Mouse (Mus musculus) embryonic facial prominence, embryonic 13.5 days (tissue): ENCODE data around the gene Capn11. TPM values are rescaled to one million over a fixed set of nuclear protein-coding genes. Genes with fewer than 3 reads are reported as not detected.
"Not testable (repeated sequence)": the region's sequence is repeated elsewhere in the genome, so short reads cannot be mapped to it uniquely, and the experiment has no call there.

Experiments used
- ATAC-seq: fragments of 200-750 bp; cut with Nextera tagmentation; 2 replicates; pipeline ENCODE4 v1.8.0; 2017; ENCODE audit warnings: low read depth; ENCODE audit not compliant: insufficient number of reproducible peaks, insufficient read depth, low FRiP score, low TSS enrichment
- H3K27ac ChIP-seq: fragments of 300-500 bp; sonication (generic); 2 replicates; pipeline ENCODE4 v1.5.1; 2015; ENCODE audit warnings: moderate library complexity, mild to moderate bottlenecking, inconsistent platforms
- H3K27me3 ChIP-seq: fragments of 300-500 bp; sonication (generic); 2 replicates; pipeline ENCODE4 v1.6.1; 2015; ENCODE audit warnings: mild to moderate bottlenecking, inconsistent platforms
- H3K36me3 ChIP-seq: fragments of 300-500 bp; sonication (generic); 2 replicates; pipeline ENCODE4 v1.6.1; 2015; ENCODE audit warnings: mild to moderate bottlenecking, inconsistent platforms
- H3K4me1 ChIP-seq: fragments of 300-500 bp; sonication (generic); 2 replicates; pipeline ENCODE4 v1.6.1; 2015; ENCODE audit warnings: inconsistent platforms
- H3K4me2 ChIP-seq: fragments of 300-500 bp; sonication (generic); 2 replicates; pipeline ENCODE4 v1.6.1; 2015; ENCODE audit warnings: moderate library complexity, mild to moderate bottlenecking, inconsistent platforms
- H3K4me3 ChIP-seq: fragments of 300-500 bp; sonication (generic); 2 replicates; pipeline ENCODE4 v1.5.1; 2015; ENCODE audit warnings: mild to moderate bottlenecking, inconsistent platforms
- H3K9ac ChIP-seq: fragments of 300-500 bp; sonication (generic); 2 replicates; pipeline ENCODE4 v1.6.1; 2015; ENCODE audit warnings: mild to moderate bottlenecking, inconsistent platforms
- H3K9me3 ChIP-seq: fragments of 300-500 bp; sonication (generic); 2 replicates; pipeline ENCODE4 v1.6.1; 2016; ENCODE audit warnings: inconsistent platforms
- WGBS: fragments of 180-500 bp; shearing (Covaris S2); methylation state at CpG from one replicate; pipeline ENCODE4 v1.1.7; 2015; ENCODE audit warnings: mixed read lengths; 5-methylcytosine and 5-hydroxymethylcytosine counted together
- polyA plus RNA-seq: library from polyadenylated mRNA; unstranded; fragments of >200 nt; fragmentation: Nextera tagmentation; extraction: Ambion mirVana; gene quantifications from 2 replicates; pipeline ENCODE4 v1.2.1, GENCODE M21; 2015

Capn11 gene
- polyA plus RNA-seq, 1 experiment from 2014 or later: 0.63 TPM

- H3K27ac ChIP-seq, H3K36me3 ChIP-seq, H3K9ac ChIP-seq, H3K4me3 ChIP-seq, H3K9me3 ChIP-seq, ATAC-seq, H3K27me3 ChIP-seq, H3K4me2 ChIP-seq: not testable (repeated sequence)
- H3K4me1 ChIP-seq: peaks cover 15% of the 10 kb centered on the region
- WGBS: 89% methylated on average over 8 of the region's 8 CpGs
These were observed 35.7 kb downstream of the Capn11 start for GRCm38 (mm10) chr17:45623425-45623824.

GRCm38 (mm10) chr17:45619386-45620256, 39.5 kb downstream of the Capn11 start:
- no peaks in the 10 kb centered on the region for H3K9me3 ChIP-seq
- H3K4me2 ChIP-seq: peak overlapping the region; percentile 47
- H3K27me3 ChIP-seq: no peaks in the 10 kb centered on the region
- H3K36me3 ChIP-seq: no peaks in the 10 kb centered on the region
- no peak for ATAC-seq
- peaks cover 16% of the 10 kb centered on the region for H3K4me1 ChIP-seq
- WGBS: 22% methylated on average over 20 of the region's 20 CpGs
- H3K27ac ChIP-seq: peak overlapping the region; percentile 57; the same call in 1 of the 2 replicates
- H3K4me3 ChIP-seq: peak overlapping the region; percentile 17; the same call in 1 of the 2 replicates
- H3K9ac ChIP-seq: peak overlapping the region; percentile 58; the same call in 1 of the 2 replicates

- H3K9ac ChIP-seq: peak overlapping the region; percentile 58; the same call in 1 of the 2 replicates
These were observed 40.2 kb downstream of the Capn11 start for GRCm38 (mm10) chr17:45618941-45619385.

GRCm38 (mm10) chr17:45617655-45618054, 41.5 kb downstream of the Capn11 start:
- no peak overlapping the region for H3K27ac ChIP-seq
- ATAC-seq: no peak
- 90% methylated on average over 6 of the region's 6 CpGs for WGBS

More at GRCm38 (mm10) chr17:45618941-45619385, 40.2 kb downstream of the Capn11 start:
- Histone ChIP-seq H3K4me2 (peak overlapping the region; percentile 47), H3K36me3 (no peaks in the 10 kb centered on the region), H3K27ac (peak overlapping the region; percentile 57; the same call in 1 of the 2 replicates), H3K27me3 (no peaks in the 10 kb centered on the region), H3K4me1 (peaks cover 16% of the 10 kb centered on the region), H3K9me3 (no peaks in the 10 kb centered on the region), H3K4me3 (peak overlapping the region; percentile 17; the same call in 1 of the 2 replicates)
- ATAC-seq: no peak
- 19% methylated on average over 8 of the region's 8 CpGs for WGBS

GRCm38 (mm10) chr17:45616679-45617078, 42.4 kb downstream of the Capn11 start:
- Histone ChIP-seq H3K9me3 (no peaks in the 10 kb centered on the region), H3K4me2 (no peak overlapping the region), H3K4me1 (peaks cover 16% of the 10 kb centered on the region), H3K36me3 (no peaks in the 10 kb centered on the region), H3K27me3 (no peaks in the 10 kb centered on the region), H3K9ac (no peak overlapping the region), H3K27ac (no peak overlapping the region), H3K4me3 (no peak overlapping the region)
- ATAC-seq: no peak
- WGBS: 66% methylated on average over 3 of the region's 3 CpGs

More at GRCm38 (mm10) chr17:45617655-45618054, 41.5 kb downstream of the Capn11 start:
- Histone ChIP-seq H3K36me3 (no peaks in the 10 kb centered on the region), H3K4me2 (no peak overlapping the region), H3K4me3 (no peak overlapping the region), H3K9ac (no peak overlapping the region), H3K27me3 (no peaks in the 10 kb centered on the region), H3K4me1 (peaks cover 16% of the 10 kb centered on the region), H3K9me3 (no peaks in the 10 kb centered on the region)

- WGBS: 24% methylated on average over 4 of the region's 4 CpGs
- Histone ChIP-seq H3K4me2 (no peak overlapping the region), H3K4me3 (no peak overlapping the region), H3K27me3 (no peaks in the 10 kb centered on the region), H3K36me3 (no peaks in the 10 kb centered on the region), H3K27ac (no peak overlapping the region), H3K9ac (no peak overlapping the region), H3K4me1 (peaks cover 16% of the 10 kb centered on the region), H3K9me3 (no peaks in the 10 kb centered on the region)
- ATAC-seq: no peak
These were observed 43.0 kb downstream of the Capn11 start for GRCm38 (mm10) chr17:45616046-45616650.

GRCm38 (mm10) chr17:45612921-45613320, 46.2 kb downstream of the Capn11 start:
- Histone ChIP-seq H3K9ac (no peak overlapping the region), H3K9me3 (no peaks in the 10 kb centered on the region), H3K4me3 (no peak overlapping the region), H3K27ac (no peak overlapping the region), H3K4me1 (peaks cover 13% of the 10 kb centered on the region), H3K4me2 (no peak overlapping the region), H3K36me3 (no peaks in the 10 kb centered on the region), H3K27me3 (no peaks in the 10 kb centered on the region)
- 87% methylated on average over 7 of the region's 7 CpGs for WGBS
- no peak for ATAC-seq

- no peak for ATAC-seq
- Histone ChIP-seq H3K4me1 (peaks cover 13% of the 10 kb centered on the region), H3K9me3 (0 out of 2 replicates have a peak, but pooled peaks cover 3% of the 10 kb centered on the region), H3K27ac (no peak overlapping the region), H3K36me3 (no peaks in the 10 kb centered on the region), H3K9ac (no peak overlapping the region), H3K4me3 (no peak overlapping the region), H3K27me3 (no peaks in the 10 kb centered on the region), H3K4me2 (no peak overlapping the region)
- WGBS: 76% methylated on average over 8 of the region's 8 CpGs
These were observed 47.1 kb downstream of the Capn11 start for GRCm38 (mm10) chr17:45612008-45612407.

GRCm38 (mm10) chr17:45610144-45610866, 48.8 kb downstream of the Capn11 start:
- H3K36me3 ChIP-seq: no peaks in the 10 kb centered on the region
- no peak overlapping the region for H3K4me3 ChIP-seq
- H3K4me2 ChIP-seq: no peak overlapping the region
- peak overlapping the region; percentile 11; the same call in 1 of the 2 replicates for H3K27ac ChIP-seq
- H3K27me3 ChIP-seq: no peaks in the 10 kb centered on the region
- 37% methylated on average over 5 of the region's 5 CpGs for WGBS
- peaks cover 8% of the 10 kb centered on the region; the same call in 1 of the 2 replicates for H3K4me1 ChIP-seq
- ATAC-seq: no peak
- no peak overlapping the region for H3K9ac ChIP-seq
- H3K9me3 ChIP-seq: 0 out of 2 replicates have a peak, but pooled peaks cover 3% of the 10 kb centered on the region

GRCm38 (mm10) chr17:45608396-45608795, 50.7 kb downstream of the Capn11 start:
- peaks cover 8% of the 10 kb centered on the region; the same call in 1 of the 2 replicates for H3K4me1 ChIP-seq
- no peaks in the 10 kb centered on the region for H3K27me3 ChIP-seq
- H3K9me3 ChIP-seq: 0 out of 2 replicates have a peak, but pooled peaks cover 3% of the 10 kb centered on the region
- no peak overlapping the region for H3K4me3 ChIP-seq
- H3K27ac ChIP-seq: no peak overlapping the region
- ATAC-seq: no peak
- H3K9ac ChIP-seq: no peak overlapping the region
- H3K36me3 ChIP-seq: no peaks in the 10 kb centered on the region
- H3K4me2 ChIP-seq: no peak overlapping the region
- 91% methylated on average over 4 of the region's 4 CpGs for WGBS
